Mouse (Mus musculus): Measurements from ENCODE around the gene Sgsm1. TPM values are rescaled to one million over a fixed set of nuclear protein-coding genes. Genes with fewer than 3 reads are reported as not detected.

Gene Sgsm1
- total and polyA plus RNA-seq, 2 experiments from 2014 or later = 27.3 to 52.9 TPM

DNA sequence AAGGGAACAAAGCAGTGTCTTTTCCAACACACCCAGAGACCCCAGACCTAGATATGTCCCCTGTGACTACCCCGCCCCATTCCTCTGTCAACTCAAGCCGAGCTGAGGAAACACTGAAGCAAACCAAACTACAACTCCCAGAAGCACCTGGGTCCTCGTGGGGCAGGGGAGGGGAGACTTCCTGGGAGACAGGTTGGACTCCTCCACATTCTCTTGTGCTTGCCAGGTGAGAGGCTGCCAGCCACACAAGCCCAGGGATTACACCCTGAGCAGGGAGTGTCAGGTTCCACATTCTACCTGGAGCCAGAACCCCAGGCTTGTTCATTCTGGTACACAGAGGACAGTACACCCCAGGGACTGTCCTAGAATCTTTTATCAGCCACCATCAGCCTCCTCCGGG, 86.7 kb downstream of the Sgsm1 start:
- no peak for TF ChIP-seq CTCF (IDR thresholded peaks at IDR 0.05)
- H3K36me3 ChIP-seq (ENCODE audit: insufficient read depth, low read length) = no peaks in the 10 kb centered on the region
- no peaks in the 10 kb centered on the region for H3K27me3 ChIP-seq (ENCODE audit: insufficient read depth, low read length)
- H3K9me3 ChIP-seq (ENCODE audit: low read length) = no peaks in the 10 kb centered on the region
- no peak overlapping the region for H3K27ac ChIP-seq (ENCODE audit: low read depth, low read length)
- WGBS = 55% methylated on average over 4 of the region's 4 CpGs
- H3K9ac ChIP-seq (replicated peaks; ENCODE audit: low read length, poor library complexity, severe bottlenecking) = no peak overlapping the region
- no peak overlapping the region for H3K4me2 ChIP-seq (ENCODE audit: low read depth, low read length, poor library complexity, severe bottlenecking)
- DNase-seq (ENCODE audit: low spot score) (no peak), ATAC-seq (ENCODE audit: low FRiP score) (no peak)
- no peaks in the 10 kb centered on the region; the same call in none of the 2 replicates for H3K4me1 ChIP-seq (ENCODE audit: insufficient read depth, low read length)
- no peak overlapping the region for H3K4me3 ChIP-seq (ENCODE audit: low read depth, low read length)

DNA sequence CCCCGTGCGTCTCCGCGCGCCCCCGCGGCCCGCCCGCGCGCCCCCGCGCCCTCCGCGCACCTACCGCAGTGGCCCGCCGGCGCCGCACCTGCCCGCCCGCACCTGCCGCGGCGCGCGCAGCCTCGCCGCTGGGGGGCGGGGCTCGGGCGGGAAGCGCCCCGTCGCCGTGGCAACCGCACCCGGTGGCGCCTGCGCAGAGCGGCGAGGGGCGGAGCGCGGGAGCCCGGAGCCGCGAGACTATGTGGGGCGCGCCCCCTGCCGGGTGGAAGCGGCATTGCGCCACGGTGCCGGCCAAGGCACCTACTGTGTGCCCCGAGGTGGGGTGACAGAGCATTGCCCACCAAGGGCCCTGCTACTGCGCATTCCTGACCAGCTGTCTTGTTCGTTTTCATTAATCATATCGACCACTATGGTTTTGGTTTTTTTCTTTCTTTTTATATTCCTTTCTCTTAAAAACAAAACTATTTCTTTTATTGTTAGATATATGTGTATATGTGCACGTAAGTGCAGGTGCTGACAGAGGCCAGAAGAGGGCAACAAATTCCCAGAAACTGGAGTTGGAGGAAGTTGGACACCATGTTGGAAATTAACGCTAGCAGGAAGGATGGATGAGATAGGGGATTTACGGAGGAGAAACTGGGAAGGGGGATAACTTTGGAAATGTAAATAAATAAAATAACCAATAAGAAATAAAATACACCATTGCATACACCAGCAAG, 89.3 kb downstream of the Sgsm1 start, which contains the start of gene 2900026A02Rik:
2900026A02Rik (minus strand) TSS at position 90 of the 719 bp plus-strand sequence.
- peak; percentile 78 for TF ChIP-seq CTCF (IDR thresholded peaks at IDR 0.05)
- ATAC-seq (ENCODE audit: low FRiP score) (peak; percentile 67), DNase-seq (ENCODE audit: low spot score) (peak; percentile 80)
- Histone ChIP-seq H3K4me2 (ENCODE audit: low read depth, low read length, poor library complexity, severe bottlenecking) (peak within 1 kb of the TSS; percentile 99), H3K4me3 (ENCODE audit: low read depth, low read length) (peak within 1 kb of the TSS; percentile 67), H3K4me1 (ENCODE audit: insufficient read depth, low read length) (no peaks in the 10 kb centered on the region; the same call in none of the 2 replicates), H3K27ac (ENCODE audit: low read depth, low read length) (0 out of 2 replicates have a peak within 1 kb of the TSS, but pooled peaks have one; percentile 43), H3K27me3 (ENCODE audit: insufficient read depth, low read length) (no peaks in the 10 kb centered on the region), H3K9me3 (ENCODE audit: low read length) (no peaks in the 10 kb centered on the region), H3K36me3 (ENCODE audit: insufficient read depth, low read length) (no peaks in the 10 kb centered on the region), H3K9ac (replicated peaks; ENCODE audit: low read length, poor library complexity, severe bottlenecking) (peak within 1 kb of the TSS; percentile 54)
- WGBS = 10% methylated on average over 48 of the region's 62 CpGs

DNA sequence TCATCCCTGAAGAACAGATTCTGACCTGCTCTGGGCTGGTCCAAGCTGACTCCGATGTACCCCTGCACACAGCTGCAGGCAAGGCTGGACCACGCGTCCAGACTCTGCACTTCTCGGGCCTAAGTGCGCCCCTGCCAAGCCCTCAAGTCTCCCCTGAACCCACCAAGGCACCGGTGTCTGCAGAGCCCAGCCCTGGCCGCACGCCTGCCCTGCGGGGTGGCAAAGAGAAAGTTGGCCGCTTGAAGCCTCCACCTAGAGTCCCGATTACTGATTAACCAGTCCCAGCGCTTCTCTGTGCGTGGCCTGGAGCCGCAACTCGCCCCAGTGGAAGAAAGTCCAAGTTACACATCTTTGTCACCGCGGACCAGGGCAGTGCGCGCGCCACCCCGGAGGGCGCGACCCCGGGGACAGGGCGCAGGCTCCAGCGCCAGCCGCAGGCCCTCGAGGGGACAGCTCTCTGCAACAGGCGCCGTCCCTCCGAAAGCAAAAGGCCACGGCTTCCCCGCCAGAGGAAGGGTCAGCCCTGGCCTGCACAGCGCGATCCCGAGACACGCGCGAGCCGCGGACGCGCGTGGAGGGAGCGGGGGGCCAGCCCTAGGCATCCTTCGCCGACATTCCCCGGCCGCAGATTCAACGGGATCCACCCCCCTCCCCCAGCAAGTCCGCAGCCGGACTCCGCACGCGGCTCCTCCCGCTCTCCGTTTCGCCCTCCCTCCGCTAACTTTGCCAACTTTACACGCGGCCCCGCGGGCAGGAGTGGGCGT, 90.0 kb downstream of the Sgsm1 start:
- no peak for DNase-seq (ENCODE audit: low spot score)
- Histone ChIP-seq H3K4me3 (ENCODE audit: low read depth, low read length) (peak overlapping the region; percentile 67), H3K9ac (replicated peaks; ENCODE audit: low read length, poor library complexity, severe bottlenecking) (peak overlapping the region; percentile 54), H3K27me3 (ENCODE audit: insufficient read depth, low read length) (no peaks in the 10 kb centered on the region), H3K27ac (ENCODE audit: low read depth, low read length) (0 out of 2 replicates have a peak overlapping the region, but pooled peaks have one; percentile 43), H3K4me2 (ENCODE audit: low read depth, low read length, poor library complexity, severe bottlenecking) (peak overlapping the region; percentile 99), H3K4me1 (ENCODE audit: insufficient read depth, low read length) (no peaks in the 10 kb centered on the region; the same call in 1 of the 2 replicates), H3K36me3 (ENCODE audit: insufficient read depth, low read length) (no peaks in the 10 kb centered on the region), H3K9me3 (ENCODE audit: low read length) (no peaks in the 10 kb centered on the region)
- 0 out of 2 replicates have a peak, but pooled peaks have one; percentile 14 for TF ChIP-seq CTCF (IDR thresholded peaks at IDR 0.05)
- ATAC-seq (ENCODE audit: low FRiP score) = peak; percentile 17
- WGBS = 2% methylated on average over 39 of the region's 64 CpGs

DNA sequence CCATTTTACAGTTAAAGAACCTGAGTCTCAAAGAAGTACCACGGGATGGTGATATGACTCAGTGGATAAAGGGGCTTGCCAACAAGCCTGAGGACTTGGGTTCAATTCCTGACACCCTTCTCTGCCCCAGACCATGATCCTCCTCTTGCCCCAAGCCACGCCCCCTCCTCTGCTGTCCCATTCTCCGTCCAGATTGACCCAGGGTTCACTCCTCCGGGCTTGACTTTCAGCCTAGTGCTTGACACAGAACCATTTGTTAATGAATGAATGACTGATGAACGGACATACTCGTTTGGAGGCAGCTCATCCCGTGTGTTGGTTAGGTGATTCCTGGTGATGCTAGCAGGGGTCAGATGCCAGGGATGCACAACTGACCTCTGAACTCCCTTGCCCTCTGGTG, 90.7 kb downstream of the Sgsm1 start:
- WGBS = 78% methylated on average over 7 of the region's 7 CpGs
- no peaks in the 10 kb centered on the region for H3K36me3 ChIP-seq (ENCODE audit: insufficient read depth, low read length)
- no peaks in the 10 kb centered on the region for H3K4me1 ChIP-seq (ENCODE audit: insufficient read depth, low read length)
- TF ChIP-seq CTCF (IDR thresholded peaks at IDR 0.05) = no peak
- no peak overlapping the region for H3K9ac ChIP-seq (replicated peaks; ENCODE audit: low read length, poor library complexity, severe bottlenecking)
- H3K4me2 ChIP-seq (ENCODE audit: low read depth, low read length, poor library complexity, severe bottlenecking) = peak overlapping the region; percentile 99
- H3K27me3 ChIP-seq (ENCODE audit: insufficient read depth, low read length) = no peaks in the 10 kb centered on the region
- ATAC-seq (ENCODE audit: low FRiP score) (no peak), DNase-seq (ENCODE audit: low spot score) (no peak)
- no peaks in the 10 kb centered on the region for H3K9me3 ChIP-seq (ENCODE audit: low read length)
- H3K27ac ChIP-seq (ENCODE audit: low read depth, low read length) = no peak overlapping the region
- H3K4me3 ChIP-seq (ENCODE audit: low read depth, low read length) = no peak overlapping the region

DNA sequence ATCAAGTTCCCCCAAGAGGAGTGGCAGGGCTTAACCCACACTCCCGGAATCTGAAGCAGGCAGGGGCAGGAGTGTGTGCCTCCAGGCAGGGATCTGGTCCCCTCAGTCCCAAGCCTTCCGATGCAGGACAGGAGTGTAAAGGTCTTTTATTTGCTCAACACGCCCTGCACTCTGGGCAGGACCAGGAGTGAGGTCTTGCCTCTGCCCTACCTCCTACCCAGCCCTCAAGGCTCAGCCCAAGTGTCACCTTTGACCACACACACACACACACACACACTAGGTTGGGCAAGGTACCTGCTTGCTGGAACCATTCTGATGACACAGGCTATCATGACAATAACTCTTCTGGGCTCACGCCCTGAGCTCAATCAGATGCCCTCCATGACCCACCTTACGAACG, 91.1 kb downstream of the Sgsm1 start:
- no peaks in the 10 kb centered on the region for H3K27me3 ChIP-seq (ENCODE audit: insufficient read depth, low read length)
- H3K9me3 ChIP-seq (ENCODE audit: low read length) = no peaks in the 10 kb centered on the region
- no peaks in the 10 kb centered on the region for H3K36me3 ChIP-seq (ENCODE audit: insufficient read depth, low read length)
- H3K27ac ChIP-seq (ENCODE audit: low read depth, low read length) = no peak overlapping the region
- H3K4me1 ChIP-seq (ENCODE audit: insufficient read depth, low read length) = no peaks in the 10 kb centered on the region
- H3K4me3 ChIP-seq (ENCODE audit: low read depth, low read length) = no peak overlapping the region
- no peak for ATAC-seq (ENCODE audit: low FRiP score)
- no peak overlapping the region for H3K4me2 ChIP-seq (ENCODE audit: low read depth, low read length, poor library complexity, severe bottlenecking)
- 82% methylated on average over 6 of the region's 6 CpGs for WGBS
- no peak for TF ChIP-seq CTCF (IDR thresholded peaks at IDR 0.05)
- no peak for DNase-seq (ENCODE audit: low spot score)
- H3K9ac ChIP-seq (replicated peaks; ENCODE audit: low read length, poor library complexity, severe bottlenecking) = no peak overlapping the region
